Mouse (Mus musculus): Measurements from ENCODE around the gene Gm47791. TPM values are rescaled to one million over a fixed set of nuclear protein-coding genes. Genes with fewer than 3 reads are reported as not detected.

Gene Gm47791
- polyA plus RNA-seq, 1 experiment from 2014 or later, result not detected

GRCm38 (mm10) chr1:82779388-82779966, 8.4 kb upstream of the Gm47791 start:
- Histone ChIP-seq H3K9me3 (no peaks in the 10 kb centered on the region), H3K36me3 (no peaks in the 10 kb centered on the region), H3K27ac (no peak overlapping the region), H3K27me3 (replicated peaks) (no peaks in the 10 kb centered on the region), H3K4me1 (replicated peaks) (no peaks in the 10 kb centered on the region), H3K9ac (no peak overlapping the region), H3K4me2 (replicated peaks) (no peak overlapping the region), H3K4me3 (replicated peaks) (no peak overlapping the region)
- peak; percentile 76 for ATAC-seq
- whole genome bisulfite sequencing, result 76% methylated on average over 6 of the region's 6 CpGs

GRCm38 (mm10) chr1:82775293-82775692, 4.2 kb upstream of the Gm47791 start:
- WGBS, result 89% methylated on average over 4 of the region's 4 CpGs
- no peaks in the 10 kb centered on the region for H3K27me3 ChIP-seq (replicated peaks)
- no peak overlapping the region for H3K27ac ChIP-seq
- no peaks in the 10 kb centered on the region for H3K36me3 ChIP-seq
- no peaks in the 10 kb centered on the region for H3K9me3 ChIP-seq
- no peak overlapping the region for H3K4me3 ChIP-seq (replicated peaks)
- no peaks in the 10 kb centered on the region for H3K4me1 ChIP-seq (replicated peaks)
- no peak for ATAC-seq
- H3K4me2 ChIP-seq (replicated peaks), result no peak overlapping the region
- H3K9ac ChIP-seq, result no peak overlapping the region

- Histone ChIP-seq H3K27ac (no peak overlapping the region), H3K9me3 (no peaks in the 10 kb centered on the region), H3K36me3 (no peaks in the 10 kb centered on the region), H3K9ac (no peak overlapping the region), H3K4me3 (replicated peaks) (no peak overlapping the region), H3K27me3 (replicated peaks) (no peaks in the 10 kb centered on the region), H3K4me1 (replicated peaks) (no peaks in the 10 kb centered on the region), H3K4me2 (replicated peaks) (no peak overlapping the region)
- ATAC-seq, result no peak
- WGBS, result 68% methylated on average over 5 of the region's 5 CpGs
These were observed 2.2 kb upstream of the Gm47791 start for GRCm38 (mm10) chr1:82773208-82773607.

- Histone ChIP-seq H3K9me3 (no peaks in the 10 kb centered on the region), H3K27ac (no peak overlapping the region), H3K36me3 (no peaks in the 10 kb centered on the region), H3K9ac (no peak overlapping the region), H3K4me1 (replicated peaks) (no peaks in the 10 kb centered on the region), H3K27me3 (replicated peaks) (no peaks in the 10 kb centered on the region), H3K4me3 (replicated peaks) (no peak overlapping the region), H3K4me2 (replicated peaks) (no peak overlapping the region)
- 84% methylated on average over 4 of the region's 4 CpGs for WGBS
- no peak for ATAC-seq
These were observed 1.4 kb upstream of the Gm47791 start for GRCm38 (mm10) chr1:82772428-82772827.

GRCm38 (mm10) chr1:82768269-82768668, 2.8 kb downstream of the Gm47791 start, which contains the start of gene Tm4sf20:
TSS of gene Tm4sf20 (minus strand) at chr1:82768461.
- no peaks in the 10 kb centered on the region for H3K9me3 ChIP-seq
- WGBS, result 44% methylated on average over 5 of the region's 5 CpGs
- no peaks in the 10 kb centered on the region for H3K27me3 ChIP-seq (replicated peaks)
- peak; percentile 72 for ATAC-seq
- H3K4me2 ChIP-seq (replicated peaks), result peak within 1 kb of the TSS; percentile 17
- no peaks in the 10 kb centered on the region for H3K36me3 ChIP-seq
- no peaks in the 10 kb centered on the region for H3K4me1 ChIP-seq (replicated peaks)
- peak within 1 kb of the TSS; percentile 62 for H3K27ac ChIP-seq
- H3K9ac ChIP-seq, result peak within 1 kb of the TSS; percentile 26
- H3K4me3 ChIP-seq (replicated peaks), result peak within 1 kb of the TSS; percentile 36

- peak overlapping the region; percentile 62; the same call in 1 of the 2 replicates for H3K27ac ChIP-seq
- H3K9ac ChIP-seq, result no peak overlapping the region
- H3K36me3 ChIP-seq, result no peaks in the 10 kb centered on the region
- H3K27me3 ChIP-seq (replicated peaks), result no peaks in the 10 kb centered on the region
- peak; percentile 81 for ATAC-seq
- H3K4me3 ChIP-seq (replicated peaks), result peak overlapping the region; percentile 36
- peak overlapping the region; percentile 26; the same call in 1 of the 2 replicates for H3K4me2 ChIP-seq (replicated peaks)
- no peaks in the 10 kb centered on the region for H3K9me3 ChIP-seq
- no peaks in the 10 kb centered on the region for H3K4me1 ChIP-seq (replicated peaks)
- WGBS, result 50% methylated on average over 4 of the region's 4 CpGs
These were observed 4.4 kb downstream of the Gm47791 start for GRCm38 (mm10) chr1:82766641-82767040.

- Histone ChIP-seq H3K27ac (no peak overlapping the region), H3K9me3 (no peaks in the 10 kb centered on the region), H3K9ac (no peak overlapping the region), H3K36me3 (no peaks in the 10 kb centered on the region), H3K27me3 (replicated peaks) (no peaks in the 10 kb centered on the region), H3K4me1 (replicated peaks) (no peaks in the 10 kb centered on the region), H3K4me2 (replicated peaks) (0 out of 2 replicates have a peak overlapping the region, but pooled peaks have one; percentile 26), H3K4me3 (replicated peaks) (peak overlapping the region; percentile 36)
- peak; percentile 65 for ATAC-seq
- WGBS, result 29% methylated on average over 1 of the region's 1 CpGs
These were observed 4.8 kb downstream of the Gm47791 start for GRCm38 (mm10) chr1:82766227-82766626.

GRCm38 (mm10) chr1:82762274-82762673, 8.8 kb downstream of the Gm47791 start:
- no peak overlapping the region for H3K9ac ChIP-seq
- H3K4me1 ChIP-seq (replicated peaks), result no peaks in the 10 kb centered on the region
- WGBS, result 84% methylated on average over 1 of the region's 1 CpGs
- no peak overlapping the region for H3K4me2 ChIP-seq (replicated peaks)
- H3K36me3 ChIP-seq, result no peaks in the 10 kb centered on the region
- no peaks in the 10 kb centered on the region for H3K27me3 ChIP-seq (replicated peaks)
- no peak for ATAC-seq
- no peak overlapping the region for H3K4me3 ChIP-seq (replicated peaks)
- H3K9me3 ChIP-seq, result no peaks in the 10 kb centered on the region
- no peak overlapping the region for H3K27ac ChIP-seq

GRCm38 (mm10) chr1:82761454-82762169, 9.4 kb downstream of the Gm47791 start:
- H3K36me3 ChIP-seq, result no peaks in the 10 kb centered on the region
- H3K27ac ChIP-seq, result no peak overlapping the region
- no peaks in the 10 kb centered on the region for H3K9me3 ChIP-seq
- no peak for ATAC-seq
- H3K4me1 ChIP-seq (replicated peaks), result no peaks in the 10 kb centered on the region
- H3K27me3 ChIP-seq (replicated peaks), result no peaks in the 10 kb centered on the region
- WGBS, result 89% methylated on average over 8 of the region's 8 CpGs
- no peak overlapping the region for H3K4me2 ChIP-seq (replicated peaks)
- H3K9ac ChIP-seq, result no peak overlapping the region
- no peak overlapping the region for H3K4me3 ChIP-seq (replicated peaks)

- no peak for ATAC-seq
- WGBS, result 88% methylated on average over 1 of the region's 1 CpGs
- H3K27me3 ChIP-seq (replicated peaks), result no peaks in the 10 kb centered on the region
- no peak overlapping the region for H3K9ac ChIP-seq
- H3K4me2 ChIP-seq (replicated peaks), result no peak overlapping the region
- H3K4me3 ChIP-seq (replicated peaks), result no peak overlapping the region
- no peaks in the 10 kb centered on the region for H3K36me3 ChIP-seq
- no peaks in the 10 kb centered on the region for H3K9me3 ChIP-seq
- H3K4me1 ChIP-seq (replicated peaks), result no peaks in the 10 kb centered on the region
- no peak overlapping the region for H3K27ac ChIP-seq
These were observed 11.5 kb downstream of the Gm47791 start for GRCm38 (mm10) chr1:82759520-82759919.

GRCm38 (mm10) chr1:82747714-82748452, 23.2 kb downstream of the Gm47791 start:
- no peak for ATAC-seq
- H3K4me1 ChIP-seq (replicated peaks), result no peaks in the 10 kb centered on the region
- no peak overlapping the region for H3K4me2 ChIP-seq (replicated peaks)
- H3K9me3 ChIP-seq, result no peaks in the 10 kb centered on the region
- H3K27ac ChIP-seq, result no peak overlapping the region
- no peak overlapping the region for H3K9ac ChIP-seq
- H3K36me3 ChIP-seq, result no peaks in the 10 kb centered on the region; the same call in none of the 2 replicates
- H3K27me3 ChIP-seq (replicated peaks), result no peaks in the 10 kb centered on the region
- H3K4me3 ChIP-seq (replicated peaks), result no peak overlapping the region
- 90% methylated on average over 2 of the region's 2 CpGs for WGBS

GRCm38 (mm10) chr1:82746408-82746807, 24.6 kb downstream of the Gm47791 start:
- H3K27me3 ChIP-seq (replicated peaks), result no peaks in the 10 kb centered on the region
- no peaks in the 10 kb centered on the region; the same call in none of the 2 replicates for H3K36me3 ChIP-seq
- no peak for ATAC-seq
- WGBS, result 85% methylated on average over 4 of the region's 4 CpGs
- no peaks in the 10 kb centered on the region for H3K9me3 ChIP-seq
- H3K27ac ChIP-seq, result no peak overlapping the region
- no peaks in the 10 kb centered on the region for H3K4me1 ChIP-seq (replicated peaks)
- no peak overlapping the region for H3K9ac ChIP-seq
- H3K4me3 ChIP-seq (replicated peaks), result no peak overlapping the region
- no peak overlapping the region for H3K4me2 ChIP-seq (replicated peaks)
